Mouse (Mus musculus) CH12.LX (cell line): ENCODE results near the gene 1700030K09Rik. TPM values are rescaled to one million over a fixed set of nuclear protein-coding genes. Genes with fewer than 3 reads are reported as not detected.

Source experiments
- DNase-seq: peaks from one replicate; pipeline ENCODE4 v3.0.0-alpha.2; 2013; ENCODE audit errors: extremely low read depth
- H3K27ac ChIP-seq: 2 replicates; pipeline ENCODE4 v1.5.1; 2012; ENCODE audit warnings: low read depth, mild to moderate bottlenecking, control low read depth, moderate library complexity; ENCODE audit not compliant: insufficient read depth
- H3K27me3 ChIP-seq: replicated peaks from 2 replicates; pipeline ENCODE3; 2012; ENCODE audit warnings: inconsistent platforms
- H3K36me3 ChIP-seq, 2 experiments: replicated peaks in 1 of 2; 2 replicates each; pipeline versions ENCODE3 to v1.6.1; 2012; ENCODE audit warnings: inconsistent platforms in 1 of 2, low read length in 1 of 2, mild to moderate bottlenecking in 1 of 2, mixed read lengths in 1 of 2, moderate library complexity in 1 of 2; ENCODE audit not compliant: control insufficient read depth in 1 of 2, insufficient read depth in 1 of 2
- H3K4me1 ChIP-seq, 2 experiments: 2 replicates each; pipeline ENCODE4 v1.6.1; 2012; ENCODE audit warnings: inconsistent platforms in 1 of 2, moderate library complexity in 1 of 2; ENCODE audit not compliant: insufficient read depth in 2 of 2, control insufficient read depth in 1 of 2
- H3K4me2 ChIP-seq: 2 replicates; pipeline ENCODE4 v1.6.1; 2012; ENCODE audit warnings: low read depth, mild to moderate bottlenecking, control low read depth; ENCODE audit not compliant: poor library complexity, insufficient read depth, severe bottlenecking
- H3K4me3 ChIP-seq, 3 experiments: fragments of 150-350 bp in 1 of 3; sonication (generic) in 1 of 3; replicated peaks in 1 of 3; 2 replicates each; pipeline versions ENCODE3 to v1.5.1; 2011 to 2012; ENCODE audit warnings: low read depth in 2 of 3, low read length in 2 of 3, mild to moderate bottlenecking in 2 of 3, moderate library complexity in 2 of 3, control low read depth in 1 of 3, improper control_type of control experiment in 1 of 3, inconsistent platforms in 1 of 3, mixed read lengths in 1 of 3; ENCODE audit not compliant: poor library complexity in 1 of 3
- H3K79me2 ChIP-seq: replicated peaks from 2 replicates; pipeline ENCODE4 v1.6.1; 2012; ENCODE audit warnings: mild to moderate bottlenecking, moderate library complexity; ENCODE audit not compliant: control insufficient read depth, poor library complexity, insufficient read depth, severe bottlenecking; ENCODE audit errors: extremely low read depth
- H3K9ac ChIP-seq: 2 replicates; pipeline ENCODE4 v1.6.1; 2012; ENCODE audit warnings: low read depth, mild to moderate bottlenecking, control low read depth, moderate library complexity; ENCODE audit not compliant: insufficient read depth
- H3K9me3 ChIP-seq: replicated peaks from 2 replicates; pipeline ENCODE3; 2012; ENCODE audit warnings: low read length, inconsistent platforms, mixed read lengths
- CHD2 ChIP-seq: IDR thresholded peaks from 2 replicates; pipeline ENCODE4 v1.6.1; 2011; ENCODE audit warnings: low read length, improper control_type of control experiment
- E2F4 ChIP-seq: IDR thresholded peaks from 2 replicates; pipeline ENCODE4 v1.6.1; 2011; ENCODE audit warnings: low read depth, low read length, improper control_type of control experiment; ENCODE audit not compliant: insufficient replicate concordance
- EP300 ChIP-seq: IDR thresholded peaks from 2 replicates; pipeline ENCODE4 v1.6.1; 2011; ENCODE audit warnings: low read length, improper control_type of control experiment
- GABPA ChIP-seq: IDR thresholded peaks from 2 replicates; pipeline ENCODE4 v1.6.1; 2012; ENCODE audit warnings: low read depth, low read length, improper control_type of control experiment, inconsistent platforms; ENCODE audit not compliant: insufficient replicate concordance
- IRF4 ChIP-seq: IDR thresholded peaks from 2 replicates; pipeline ENCODE4 v1.6.1; 2014; ENCODE audit warnings: low read depth, mild to moderate bottlenecking, inconsistent platforms, low read length, improper control_type of control experiment
- NELFE ChIP-seq: IDR thresholded peaks from 2 replicates; pipeline ENCODE4 v1.6.1; 2011; ENCODE audit warnings: low read depth, low read length, improper control_type of control experiment
- NRF1 ChIP-seq: IDR thresholded peaks from 2 replicates; pipeline ENCODE4 v1.6.1; 2014; ENCODE audit warnings: low read depth, mild to moderate bottlenecking, inconsistent platforms, low read length, improper control_type of control experiment, moderate library complexity
- PAX5 ChIP-seq: IDR thresholded peaks from 2 replicates; pipeline ENCODE4 v1.6.1; 2012; ENCODE audit warnings: low read length, inconsistent platforms, mixed read lengths
- RAD21 ChIP-seq: IDR thresholded peaks from 2 replicates; pipeline ENCODE4 v1.6.1; 2011; ENCODE audit warnings: low read depth, mild to moderate bottlenecking, low read length, improper control_type of control experiment, moderate library complexity
- RCOR1 ChIP-seq: conservative IDR thresholded peaks from 2 replicates; pipeline ENCODE4 v1.6.1; 2012; ENCODE audit warnings: low read depth, mild to moderate bottlenecking, inconsistent platforms, low read length, improper control_type of control experiment
- SIN3A ChIP-seq: IDR thresholded peaks from 2 replicates; pipeline ENCODE4 v1.6.1; 2012; ENCODE audit warnings: low read length, improper control_type of control experiment, inconsistent platforms
- SMC3 ChIP-seq: IDR thresholded peaks from 2 replicates; pipeline ENCODE4 v1.6.1; 2011; ENCODE audit warnings: low read depth, low read length, improper control_type of control experiment
- USF1 ChIP-seq: IDR thresholded peaks from 2 replicates; pipeline ENCODE4 v1.6.1; 2014; ENCODE audit warnings: low read depth, mild to moderate bottlenecking, inconsistent platforms, low read length, improper control_type of control experiment
- USF2 ChIP-seq: conservative IDR thresholded peaks from 2 replicates; pipeline ENCODE4 v1.6.1; 2011; ENCODE audit warnings: low read depth, low read length, improper control_type of control experiment
- ZC3H11A ChIP-seq: IDR thresholded peaks from 2 replicates; pipeline ENCODE4 v1.6.1; 2012; ENCODE audit warnings: low read depth, mild to moderate bottlenecking, inconsistent platforms, low read length, improper control_type of control experiment
- ZMIZ1 ChIP-seq: IDR thresholded peaks from 2 replicates; pipeline ENCODE4 v1.6.1; 2012; ENCODE audit warnings: low read depth, mild to moderate bottlenecking, inconsistent platforms, low read length, improper control_type of control experiment
- dilution Hi-C: fragments of 300-500 bp; cut with MboI; formaldehyde crosslinking; loops from 2 replicates; pipeline ENCODE4 v1.14.3; 2020; ENCODE audit warnings: low sequenced_read_pairs; ENCODE audit not compliant: extremely low pct_unique_long_range_greater_than_20kb, extremely low pct_ligation_motif_present
- in situ Hi-C: fragments of 300-500 bp; cut with MboI; formaldehyde crosslinking; loops from 3 replicates; pipeline ENCODE4 v1.14.3; 2019; ENCODE audit warnings: low sequenced_read_pairs, low pct_ligation_motif_present, low pct_unique_long_range_greater_than_20kb, mixed read lengths
- polyA plus RNA-seq: library from polyadenylated mRNA; unstranded; fragments of >175 nt; gene quantifications from 2 replicates; pipeline ENCODE4 v1.2.1, GENCODE M21; 2012; ENCODE audit warnings: low read depth; ENCODE audit not compliant: insufficient read length
- total RNA-seq, 2 experiments: library from RNA; depleted of rRNA; stranded (reverse); fragments of 300-350 nt in 1 of 2; fragments of >200 nt in 1 of 2; gene quantifications; 2 replicates each; pipeline ENCODE4 v1.2.3; 2012 to 2014

1700030K09Rik gene
- total and polyA plus RNA-seq, 3 experiments, result 9.8 to 13.1 (median 12.6) TPM

GRCm38 (mm10) chr8:72500521-72500931 lies 56.8 kb downstream of the 1700030K09Rik start:
- Histone ChIP-seq H3K9ac (no peak overlapping the region), H3K4me3 (no peak overlapping the region), H3K27ac (no peak overlapping the region), H3K36me3 (peaks cover 28 to 95% of the 10 kb centered on the region in 2 experiments), H3K9me3 (no peaks in the 10 kb centered on the region), H3K4me1 (peaks cover 0 to 27% of the 10 kb centered on the region in 2 experiments; a peak in 2 of 4 replicates), H3K4me2 (no peak overlapping the region), H3K79me2 (peaks cover 26% of the 10 kb centered on the region), H3K27me3 (no peaks in the 10 kb centered on the region)
- in situ Hi-C loops (no loop called here), dilution Hi-C loops (no loop called here)
- DNase-seq, result no peak
- TF ChIP-seq ZC3H11A (no peak), RAD21 (no peak), ZMIZ1 (no peak), SMC3 (no peak), CHD2 (no peak), USF1 (no peak), IRF4 (no peak), SIN3A (no peak), GABPA (no peak), NELFE (no peak), EP300 (no peak), PAX5 (no peak), RCOR1 (no peak), E2F4 (no peak)
- TF ChIP-seq, all 38 proteins: peak for 0

GRCm38 (mm10) chr8:72504137-72504536 lies 60.5 kb downstream of the 1700030K09Rik start:
- Histone ChIP-seq H3K4me2 (no peak overlapping the region), H3K27me3 (no peaks in the 10 kb centered on the region), H3K27ac (no peak overlapping the region)
- TF ChIP-seq GABPA (no peak), PAX5 (no peak), NRF1 (no peak), USF2 (no peak)
- TF ChIP-seq, all 38 proteins: peak for 0
- H3K36me3 ChIP-seq, result peaks cover 11 to 78% of the 10 kb centered on the region in 2 experiments
- DNase-seq, result no peak
- H3K4me3 ChIP-seq, result no peak overlapping the region
- no peak overlapping the region for H3K9ac ChIP-seq
- H3K79me2 ChIP-seq, result peaks cover 38% of the 10 kb centered on the region
- no peaks in the 10 kb centered on the region for H3K9me3 ChIP-seq
- in situ Hi-C loops, result no loop called here
- dilution Hi-C loops, result no loop called here
- peaks cover 0 to 27% of the 10 kb centered on the region in 2 experiments; a peak in 2 of 4 replicates for H3K4me1 ChIP-seq
